Mouse (Mus musculus): ENCODE measurements around the gene Pdzd8.

Pdzd8 gene

DNA sequence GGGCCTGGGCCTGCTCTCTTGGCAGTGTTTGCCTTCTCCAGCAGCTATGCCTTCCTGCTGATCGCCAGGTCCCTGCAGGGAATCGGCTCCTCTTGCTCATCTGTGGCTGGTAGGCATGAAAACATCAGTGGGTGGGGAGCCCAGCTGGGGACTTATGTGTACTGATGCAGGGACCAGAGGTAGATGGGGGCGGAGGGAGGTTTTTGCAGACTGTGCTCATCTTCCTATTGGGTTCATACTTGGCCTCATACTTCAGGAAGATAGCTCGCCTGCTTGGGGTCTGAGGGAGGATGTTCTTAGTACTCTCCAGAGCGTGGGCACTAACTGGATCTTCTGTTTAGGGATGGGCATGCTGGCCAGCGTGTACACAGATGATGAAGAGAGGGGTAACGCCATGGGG, 72.4 kb downstream of the Pdzd8 start:
- no peak for DNase-seq (ENCODE audit: low spot score)

GRCm38 (mm10) chr19:59267417-59267963, 78.1 kb downstream of the Pdzd8 start:
- DNase-seq (ENCODE audit: low spot score), result no peak

DNA sequence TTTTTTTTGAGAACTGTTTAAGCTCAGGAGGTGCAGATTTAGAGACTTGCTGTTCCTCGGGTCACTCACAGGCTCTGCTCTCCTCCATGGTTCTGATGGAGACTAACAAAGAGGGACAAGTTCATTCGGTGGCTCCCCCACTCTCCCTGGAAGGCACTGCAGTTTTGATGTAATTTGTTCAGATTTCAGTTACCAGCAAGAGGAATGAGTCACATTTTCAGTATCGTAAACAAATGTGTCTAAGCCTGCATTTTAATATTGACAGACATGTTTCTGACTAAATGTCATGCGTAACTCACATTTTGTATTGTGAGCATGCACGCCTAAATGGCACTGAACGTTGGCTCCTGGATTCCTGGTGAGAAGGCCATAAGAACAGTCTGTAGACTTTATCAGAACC, 79.7 kb downstream of the Pdzd8 start:
- DNase-seq (ENCODE audit: low spot score), result no peak

GRCm38 (mm10) chr19:59264838-59265532, 80.6 kb downstream of the Pdzd8 start:
- DNase-seq (ENCODE audit: low spot score), result no peak

DNA sequence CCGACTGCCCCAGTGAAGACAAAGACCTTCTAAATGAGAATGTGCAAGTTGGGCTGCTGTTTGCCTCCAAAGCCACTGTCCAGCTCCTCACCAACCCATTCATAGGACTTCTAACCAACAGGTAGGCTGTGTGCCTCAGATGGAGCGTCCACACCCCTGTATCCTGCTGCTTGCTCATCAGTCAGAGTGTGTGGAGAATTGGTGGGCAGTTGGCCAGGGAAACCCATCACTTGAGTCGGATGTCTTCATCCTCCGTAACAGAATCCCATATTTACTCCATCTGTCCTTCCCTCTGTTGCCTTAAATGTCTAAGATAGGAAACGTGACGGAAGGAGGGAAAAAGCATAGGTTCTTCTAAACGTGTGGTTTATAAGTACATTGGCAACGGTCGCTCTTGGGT, 82.4 kb downstream of the Pdzd8 start:
- no peak for DNase-seq (ENCODE audit: low spot score)

DNA sequence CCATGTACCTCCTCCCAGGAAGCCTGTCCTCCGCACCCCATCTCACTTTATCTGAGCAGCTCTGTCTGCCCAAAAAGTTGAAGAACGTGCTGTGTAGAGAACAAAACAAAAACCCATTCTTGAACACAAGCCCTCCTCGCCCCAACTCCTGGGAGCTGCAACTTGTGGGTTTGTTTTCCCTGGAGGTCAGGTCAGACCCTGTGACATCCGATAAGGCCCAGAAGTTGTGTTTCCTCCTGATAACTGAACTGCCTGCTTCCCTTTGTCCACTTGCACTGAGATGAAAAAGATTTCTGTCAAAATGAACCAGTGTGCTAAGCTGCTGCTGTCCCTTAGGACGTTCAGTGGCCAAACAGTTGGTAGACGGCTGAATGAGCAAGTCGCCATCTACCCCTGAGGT, 84.0 kb downstream of the Pdzd8 start:
- no peak for DNase-seq (ENCODE audit: low spot score)

GRCm38 (mm10) chr19:59260718-59261442, 84.7 kb downstream of the Pdzd8 start, which contains the start of gene Slc18a2:
Gene Slc18a2 (plus strand): TSS chr19:59260896.
- DNase-seq (ENCODE audit: low spot score), result no peak

- DNase-seq (ENCODE audit: low spot score), result no peak
Observed at GRCm38 (mm10) chr19:59259633-59260032, 85.9 kb downstream of the Pdzd8 start.

GRCm38 (mm10) chr19:59252651-59253050, 92.9 kb downstream of the Pdzd8 start:
- DNase-seq (ENCODE audit: low spot score), result no peak

DNA sequence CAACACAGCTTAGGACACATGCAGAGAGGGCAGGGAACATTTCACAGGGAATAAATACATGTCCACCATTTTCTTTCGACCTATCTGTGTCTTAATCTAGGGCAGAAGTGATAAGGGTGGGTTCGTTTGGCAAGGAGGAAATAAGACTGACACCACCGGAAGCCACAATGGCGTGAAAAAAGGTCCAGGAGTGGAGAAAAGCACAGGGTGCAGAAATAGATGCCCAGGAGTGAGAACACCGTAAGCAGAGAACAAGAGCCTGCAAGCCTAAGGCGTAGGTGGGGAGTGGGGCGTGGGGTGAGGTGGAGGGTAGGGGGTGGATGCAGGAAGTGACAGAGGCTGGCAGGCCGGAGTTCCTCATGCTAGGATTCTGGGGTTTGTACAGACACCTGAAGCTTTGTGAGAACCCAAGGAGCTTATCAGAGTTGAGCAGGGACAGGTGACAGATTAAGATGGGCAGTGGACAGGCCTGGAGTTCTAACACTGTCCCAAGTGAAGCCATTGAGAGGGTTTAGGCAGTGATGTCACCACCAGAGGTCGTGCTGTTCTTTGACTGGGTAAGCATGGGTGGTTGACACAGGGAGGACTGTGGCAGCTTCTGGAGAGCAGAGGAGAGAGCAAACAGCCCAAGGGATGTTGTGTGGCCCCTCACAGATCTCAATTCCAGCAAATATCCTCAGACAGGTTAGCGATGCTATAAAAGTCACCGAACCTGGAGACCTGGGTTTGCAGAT, 96.9 kb downstream of the Pdzd8 start:
- no peak for DNase-seq (ENCODE audit: low spot score)

GRCm38 (mm10) chr19:59248144-59248543, 97.4 kb downstream of the Pdzd8 start:
- DNase-seq (ENCODE audit: low spot score), result no peak
